Mouse (Mus musculus) hindbrain, embryonic 14.5 days (tissue): ENCODE results near the gene Hist1h2bf. TPM values are rescaled to one million over a fixed set of nuclear protein-coding genes. Genes with fewer than 3 reads are reported as not detected.

Source experiments
- ATAC-seq: fragments of 200-750 bp; cut with Nextera tagmentation; 2 replicates; pipeline ENCODE4 v1.8.0; 2017; ENCODE audit warnings: moderate number of reproducible peaks, mild to moderate bottlenecking, moderate TSS enrichment, moderate library complexity; ENCODE audit not compliant: low FRiP score
- DNase-seq: peaks from one replicate; pipeline ENCODE4 v3.0.0-alpha.2; 2015; ENCODE audit warnings: low spot score
- H3K27ac ChIP-seq: fragments of 300-500 bp; sonication (generic); 2 replicates; pipeline ENCODE4 v1.5.1; 2014; ENCODE audit warnings: mild to moderate bottlenecking, moderate library complexity
- H3K27me3 ChIP-seq: fragments of 300-500 bp; sonication (generic); 2 replicates; pipeline ENCODE4 v1.6.1; 2014; ENCODE audit warnings: mild to moderate bottlenecking, low read length, mixed read lengths; ENCODE audit not compliant: control insufficient read depth, insufficient read depth
- H3K36me3 ChIP-seq: fragments of 300-500 bp; sonication (generic); replicated peaks from 2 replicates; pipeline ENCODE4 v1.6.1; 2014; ENCODE audit not compliant: control insufficient read depth, insufficient read depth
- H3K4me1 ChIP-seq: fragments of 300-500 bp; sonication (generic); replicated peaks from 2 replicates; pipeline ENCODE4 v1.6.1; 2014; ENCODE audit warnings: antibody characterized with exemption, low read length, mixed read lengths; ENCODE audit not compliant: control insufficient read depth, insufficient read depth
- H3K4me2 ChIP-seq: fragments of 300-500 bp; sonication (generic); replicated peaks from 2 replicates; pipeline ENCODE4 v1.6.1; 2014; ENCODE audit warnings: mild to moderate bottlenecking, moderate library complexity
- H3K4me3 ChIP-seq: fragments of 300-500 bp; sonication (generic); replicated peaks from 2 replicates; pipeline ENCODE4 v1.5.1; 2014; ENCODE audit warnings: mild to moderate bottlenecking, low read length
- H3K9ac ChIP-seq: fragments of 300-500 bp; sonication (generic); 2 replicates; pipeline ENCODE4 v1.6.1; 2014
- H3K9me3 ChIP-seq: fragments of 300-500 bp; sonication (generic); 2 replicates; pipeline ENCODE4 v1.6.1; 2016; ENCODE audit warnings: low read length; ENCODE audit not compliant: control insufficient read depth
- WGBS: fragments of 180-500 bp; shearing (Covaris S2); extraction: QIAGEN DNeasy Blood & Tissue Kit; methylation state at CpG from one replicate; pipeline ENCODE4 v1.1.7; 2014; 5-methylcytosine and 5-hydroxymethylcytosine counted together
- polyA plus RNA-seq: library from polyadenylated mRNA; unstranded; fragments of >200 nt; fragmentation: Nextera tagmentation; extraction: Ambion mirVana; gene quantifications from 2 replicates; pipeline ENCODE4 v1.2.1, GENCODE M21; 2014

Gene Hist1h2bf
- polyA plus RNA-seq, 1 experiment from 2014 or later, result 0.91 TPM

GRCm38 (mm10) chr13:23609844-23610243, 35.8 kb upstream of the Hist1h2bf start:
- no peaks in the 10 kb centered on the region for H3K36me3 ChIP-seq
- no peak for ATAC-seq
- H3K27me3 ChIP-seq, result no peaks in the 10 kb centered on the region
- no peak overlapping the region for H3K4me3 ChIP-seq
- H3K4me1 ChIP-seq, result no peaks in the 10 kb centered on the region
- no peaks in the 10 kb centered on the region for H3K9me3 ChIP-seq
- no peak overlapping the region for H3K4me2 ChIP-seq
- DNase-seq, result no peak
- no peak overlapping the region for H3K27ac ChIP-seq
- no peak overlapping the region for H3K9ac ChIP-seq

- H3K9ac ChIP-seq, result no peak overlapping the region
- DNase-seq (no peak), ATAC-seq (no peak)
- H3K27me3 ChIP-seq, result no peaks in the 10 kb centered on the region
- H3K9me3 ChIP-seq, result no peaks in the 10 kb centered on the region
- H3K36me3 ChIP-seq, result no peaks in the 10 kb centered on the region
- no peak overlapping the region for H3K4me3 ChIP-seq
- H3K27ac ChIP-seq, result no peak overlapping the region
- WGBS, result 88% methylated on average over 4 of the region's 4 CpGs
- H3K4me1 ChIP-seq, result no peaks in the 10 kb centered on the region
- H3K4me2 ChIP-seq, result no peak overlapping the region
These were observed 35.2 kb upstream of the Hist1h2bf start for GRCm38 (mm10) chr13:23609209-23609608.

GRCm38 (mm10) chr13:23605052-23605451, 31.1 kb upstream of the Hist1h2bf start:
- H3K27ac ChIP-seq, result no peak overlapping the region
- ATAC-seq, result no peak
- no peak overlapping the region for H3K4me2 ChIP-seq
- no peaks in the 10 kb centered on the region for H3K27me3 ChIP-seq
- WGBS, result 87% methylated on average over 3 of the region's 3 CpGs
- H3K4me1 ChIP-seq, result no peaks in the 10 kb centered on the region
- no peak overlapping the region for H3K9ac ChIP-seq
- DNase-seq, result no peak
- H3K36me3 ChIP-seq, result no peaks in the 10 kb centered on the region
- H3K9me3 ChIP-seq, result no peaks in the 10 kb centered on the region
- no peak overlapping the region for H3K4me3 ChIP-seq

- Histone ChIP-seq H3K9me3 (no peaks in the 10 kb centered on the region), H3K4me2 (no peak overlapping the region), H3K4me3 (no peak overlapping the region), H3K27ac (no peak overlapping the region), H3K9ac (no peak overlapping the region), H3K27me3 (no peaks in the 10 kb centered on the region), H3K4me1 (no peaks in the 10 kb centered on the region), H3K36me3 (no peaks in the 10 kb centered on the region)
- 92% methylated on average over 3 of the region's 3 CpGs for WGBS
- ATAC-seq, result no peak
- DNase-seq, result no peak
These were observed 30.5 kb upstream of the Hist1h2bf start for GRCm38 (mm10) chr13:23604452-23604851.

GRCm38 (mm10) chr13:23603182-23603699, 29.2 kb upstream of the Hist1h2bf start:
- Histone ChIP-seq H3K27me3 (no peaks in the 10 kb centered on the region), H3K9me3 (no peaks in the 10 kb centered on the region), H3K27ac (no peak overlapping the region), H3K4me2 (no peak overlapping the region), H3K4me1 (no peaks in the 10 kb centered on the region), H3K9ac (no peak overlapping the region), H3K36me3 (no peaks in the 10 kb centered on the region), H3K4me3 (no peak overlapping the region)
- WGBS, result 85% methylated on average over 7 of the region's 7 CpGs
- ATAC-seq (no peak), DNase-seq (no peak)

GRCm38 (mm10) chr13:23597957-23598356, 24.0 kb upstream of the Hist1h2bf start:
- Histone ChIP-seq H3K9me3 (no peaks in the 10 kb centered on the region), H3K4me2 (no peak overlapping the region), H3K36me3 (no peaks in the 10 kb centered on the region), H3K9ac (no peak overlapping the region), H3K27ac (no peak overlapping the region), H3K4me1 (no peaks in the 10 kb centered on the region), H3K4me3 (no peak overlapping the region), H3K27me3 (no peaks in the 10 kb centered on the region)
- ATAC-seq, result no peak
- WGBS, result 8% methylated on average over 9 of the region's 9 CpGs
- DNase-seq, result peak; percentile 85

GRCm38 (mm10) chr13:23595622-23596372, 21.8 kb upstream of the Hist1h2bf start:
- no peaks in the 10 kb centered on the region for H3K36me3 ChIP-seq
- H3K27ac ChIP-seq, result no peak overlapping the region
- H3K4me2 ChIP-seq, result no peak overlapping the region
- no peak overlapping the region for H3K9ac ChIP-seq
- no peak overlapping the region for H3K4me3 ChIP-seq
- no peaks in the 10 kb centered on the region for H3K4me1 ChIP-seq
- 87% methylated on average over 7 of the region's 7 CpGs for WGBS
- DNase-seq (no peak), ATAC-seq (no peak)
- no peaks in the 10 kb centered on the region for H3K9me3 ChIP-seq
- H3K27me3 ChIP-seq, result no peaks in the 10 kb centered on the region

- 79% methylated on average over 2 of the region's 2 CpGs for WGBS
- Histone ChIP-seq H3K4me2 (no peak overlapping the region), H3K9me3 (no peaks in the 10 kb centered on the region), H3K36me3 (no peaks in the 10 kb centered on the region), H3K27me3 (no peaks in the 10 kb centered on the region), H3K9ac (no peak overlapping the region), H3K27ac (no peak overlapping the region), H3K4me1 (no peaks in the 10 kb centered on the region), H3K4me3 (no peak overlapping the region)
- DNase-seq (no peak), ATAC-seq (no peak)
These were observed 21.2 kb upstream of the Hist1h2bf start for GRCm38 (mm10) chr13:23595185-23595584.

GRCm38 (mm10) chr13:23593051-23593770, 19.2 kb upstream of the Hist1h2bf start:
- no peak for ATAC-seq
- Histone ChIP-seq H3K9me3 (no peaks in the 10 kb centered on the region), H3K27ac (no peak overlapping the region), H3K36me3 (no peaks in the 10 kb centered on the region), H3K27me3 (no peaks in the 10 kb centered on the region), H3K4me2 (no peak overlapping the region), H3K9ac (no peak overlapping the region), H3K4me3 (no peak overlapping the region), H3K4me1 (no peaks in the 10 kb centered on the region)
- no peak for DNase-seq
- WGBS, result 90% methylated on average over 5 of the region's 5 CpGs
